Mouse (Mus musculus): ENCODE data around the gene Wasf3. TPM values are rescaled to one million over a fixed set of nuclear protein-coding genes. Genes with fewer than 3 reads are reported as not detected.
"Not testable (repeated sequence)": the region's sequence is repeated elsewhere in the genome, so short reads cannot be mapped to it uniquely, and the experiment has no call there.

The Wasf3 gene
- polyA plus RNA-seq, 1 experiment = 33.1 TPM

DNA sequence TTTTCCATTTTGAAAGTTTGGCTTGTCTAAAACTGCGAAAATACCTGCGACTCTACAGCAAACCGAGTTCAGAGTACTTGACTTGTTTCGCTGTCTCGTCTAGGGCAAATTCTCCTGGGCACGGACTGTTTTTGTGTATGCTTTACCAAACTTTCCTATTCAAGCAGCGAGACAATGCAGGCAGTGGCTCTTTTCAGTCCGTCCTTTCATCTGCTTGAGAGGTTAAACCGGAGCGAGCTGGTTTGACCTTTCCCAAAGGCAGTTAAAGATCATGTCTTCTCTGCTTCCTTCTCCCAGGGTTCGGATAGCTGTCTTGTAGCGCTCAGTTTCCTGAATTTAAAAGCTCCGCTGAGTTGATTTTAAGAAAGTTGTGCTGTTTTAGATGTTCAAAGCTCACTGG is 1.2 kb downstream of the Wasf3 start:
- Histone ChIP-seq H3K9ac (ENCODE audit: low read depth, poor library complexity, severe bottlenecking) (peak overlapping the region; percentile 75), H3K4me1 (ENCODE audit: control insufficient read depth, insufficient read depth, low read length) (no peaks in the 10 kb centered on the region), H3K4me3 (ENCODE audit: low read depth, low read length) (peak overlapping the region; percentile 67), H3K27ac (ENCODE audit: insufficient read depth, low read length) (peak overlapping the region; percentile 69), H3K27me3 (ENCODE audit: control insufficient read depth, insufficient read depth, low read length, poor library complexity, severe bottlenecking) (no peaks in the 10 kb centered on the region), H3K9me3 (replicated peaks; ENCODE audit: control insufficient read depth, insufficient read depth, low read length, poor library complexity, severe bottlenecking) (peaks cover 5% of the 10 kb centered on the region), H3K36me3 (ENCODE audit: control insufficient read depth, insufficient read depth, low read length, poor library complexity, severe bottlenecking) (no peaks in the 10 kb centered on the region)
- TF ChIP-seq POLR2A (IDR thresholded peaks at IDR 0.05; ENCODE audit: insufficient read depth, low read length) (no peak), EP300 (IDR thresholded peaks at IDR 0.05; ENCODE audit: insufficient read depth, low read depth, low read length) (0 out of 2 replicates have a peak, but pooled peaks have one; percentile 27), CTCF (IDR thresholded peaks at IDR 0.05; ENCODE audit: low read depth, low read length) (no peak)

DNA sequence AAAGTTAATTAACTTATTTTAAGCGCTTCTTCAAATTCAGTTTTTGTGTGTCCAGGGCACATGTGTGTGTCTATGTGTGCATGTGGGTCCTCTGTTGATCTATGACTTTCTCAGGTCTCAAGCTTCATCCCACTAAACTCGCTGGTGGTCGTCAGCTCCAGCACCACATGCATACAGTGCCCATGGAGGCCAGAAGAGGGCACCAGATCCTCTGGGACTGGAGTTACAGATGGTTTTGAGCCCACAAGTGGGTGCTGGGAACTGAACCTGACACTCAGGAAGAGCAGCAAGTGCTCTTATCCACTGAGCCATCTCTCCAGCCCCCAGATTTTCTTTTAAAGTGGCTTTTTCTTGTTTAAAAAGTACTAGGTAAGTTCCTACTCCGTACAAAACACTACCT is 2.1 kb downstream of the Wasf3 start:
- TF ChIP-seq CTCF (IDR thresholded peaks at IDR 0.05; ENCODE audit: low read depth, low read length) (peak; percentile 43), EP300 (IDR thresholded peaks at IDR 0.05; ENCODE audit: insufficient read depth, low read depth, low read length) (no peak)
- H3K27me3 ChIP-seq (ENCODE audit: control insufficient read depth, insufficient read depth, low read length, poor library complexity, severe bottlenecking) = no peaks in the 10 kb centered on the region
- no peak overlapping the region for H3K4me3 ChIP-seq (ENCODE audit: low read depth, low read length)

DNA sequence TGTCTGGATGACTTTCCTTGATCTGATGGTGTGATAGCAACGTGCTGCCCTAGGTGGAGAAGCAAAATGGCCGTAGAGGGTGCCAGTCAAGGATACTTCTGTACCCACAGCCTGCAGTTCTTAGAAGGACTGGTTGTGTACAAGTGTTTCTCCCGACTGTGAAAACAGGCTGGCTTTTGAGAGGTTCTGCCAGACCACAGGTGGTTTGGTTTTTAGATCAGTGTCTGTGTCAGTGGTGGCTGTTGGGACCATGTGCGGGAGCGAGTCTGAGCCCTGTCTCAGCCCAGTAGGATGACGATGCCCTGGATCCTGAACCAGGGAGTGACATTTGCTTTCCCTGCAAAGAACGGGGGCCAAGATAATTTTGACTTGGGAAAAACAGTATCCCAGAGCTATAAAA is 9.8 kb downstream of the Wasf3 start:
- TF ChIP-seq CTCF (IDR thresholded peaks at IDR 0.05; ENCODE audit: low read depth, low read length) (no peak), EP300 (IDR thresholded peaks at IDR 0.05; ENCODE audit: insufficient read depth, low read depth, low read length) (no peak), POLR2A (IDR thresholded peaks at IDR 0.05; ENCODE audit: insufficient read depth, low read length) (no peak)

More for the DNA sequence above, 2.1 kb downstream of the Wasf3 start:
- no peaks in the 10 kb centered on the region for H3K4me1 ChIP-seq (ENCODE audit: control insufficient read depth, insufficient read depth, low read length)
- peaks cover 5% of the 10 kb centered on the region for H3K9me3 ChIP-seq (replicated peaks; ENCODE audit: control insufficient read depth, insufficient read depth, low read length, poor library complexity, severe bottlenecking)
- H3K27ac ChIP-seq (ENCODE audit: insufficient read depth, low read length) = no peak overlapping the region
- no peak overlapping the region for H3K9ac ChIP-seq (ENCODE audit: low read depth, poor library complexity, severe bottlenecking)
- no peaks in the 10 kb centered on the region for H3K36me3 ChIP-seq (ENCODE audit: control insufficient read depth, insufficient read depth, low read length, poor library complexity, severe bottlenecking)

DNA sequence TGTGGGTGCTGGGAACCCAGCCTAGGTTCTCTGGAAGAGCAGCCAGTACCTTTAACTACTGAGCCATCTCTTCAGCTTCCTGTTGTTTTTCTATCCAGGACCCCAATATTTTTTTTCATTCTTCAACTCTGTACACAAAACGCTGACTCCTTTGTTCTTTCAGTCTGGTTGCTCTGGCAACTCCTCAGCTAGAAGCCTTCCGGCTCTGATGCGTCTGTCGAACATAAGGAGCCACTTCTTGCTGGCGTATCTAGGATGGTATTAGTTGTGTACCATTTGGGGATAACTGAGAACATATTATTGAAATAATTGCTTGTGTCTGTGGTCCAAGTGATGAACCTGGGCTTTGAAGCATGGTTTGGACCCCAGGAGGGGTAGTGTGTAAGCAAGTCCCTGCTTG is 12.5 kb downstream of the Wasf3 start:
- Histone ChIP-seq H3K4me3 (ENCODE audit: low read depth, low read length) (no peak overlapping the region), H3K9ac (ENCODE audit: low read depth, poor library complexity, severe bottlenecking) (no peak overlapping the region), H3K27me3 (ENCODE audit: control insufficient read depth, insufficient read depth, low read length, poor library complexity, severe bottlenecking) (no peaks in the 10 kb centered on the region), H3K36me3 (ENCODE audit: control insufficient read depth, insufficient read depth, low read length, poor library complexity, severe bottlenecking) (no peaks in the 10 kb centered on the region), H3K27ac (ENCODE audit: insufficient read depth, low read length) (no peak overlapping the region), H3K9me3 (replicated peaks; ENCODE audit: control insufficient read depth, insufficient read depth, low read length, poor library complexity, severe bottlenecking) (no peaks in the 10 kb centered on the region), H3K4me1 (ENCODE audit: control insufficient read depth, insufficient read depth, low read length) (no peaks in the 10 kb centered on the region)
- TF ChIP-seq EP300 (IDR thresholded peaks at IDR 0.05; ENCODE audit: insufficient read depth, low read depth, low read length) = no peak
- TF ChIP-seq CTCF (IDR thresholded peaks at IDR 0.05; ENCODE audit: low read depth, low read length) = no peak
- no peak for TF ChIP-seq POLR2A (IDR thresholded peaks at IDR 0.05; ENCODE audit: insufficient read depth, low read length)

More for the DNA sequence above, 9.8 kb downstream of the Wasf3 start:
- no peak overlapping the region for H3K27ac ChIP-seq (ENCODE audit: insufficient read depth, low read length)
- no peaks in the 10 kb centered on the region for H3K9me3 ChIP-seq (replicated peaks; ENCODE audit: control insufficient read depth, insufficient read depth, low read length, poor library complexity, severe bottlenecking)
- no peak overlapping the region for H3K4me3 ChIP-seq (ENCODE audit: low read depth, low read length)
- H3K4me1 ChIP-seq (ENCODE audit: control insufficient read depth, insufficient read depth, low read length) = no peaks in the 10 kb centered on the region
- H3K36me3 ChIP-seq (ENCODE audit: control insufficient read depth, insufficient read depth, low read length, poor library complexity, severe bottlenecking) = no peaks in the 10 kb centered on the region
- no peaks in the 10 kb centered on the region for H3K27me3 ChIP-seq (ENCODE audit: control insufficient read depth, insufficient read depth, low read length, poor library complexity, severe bottlenecking)
- H3K9ac ChIP-seq (ENCODE audit: low read depth, poor library complexity, severe bottlenecking) = no peak overlapping the region

DNA sequence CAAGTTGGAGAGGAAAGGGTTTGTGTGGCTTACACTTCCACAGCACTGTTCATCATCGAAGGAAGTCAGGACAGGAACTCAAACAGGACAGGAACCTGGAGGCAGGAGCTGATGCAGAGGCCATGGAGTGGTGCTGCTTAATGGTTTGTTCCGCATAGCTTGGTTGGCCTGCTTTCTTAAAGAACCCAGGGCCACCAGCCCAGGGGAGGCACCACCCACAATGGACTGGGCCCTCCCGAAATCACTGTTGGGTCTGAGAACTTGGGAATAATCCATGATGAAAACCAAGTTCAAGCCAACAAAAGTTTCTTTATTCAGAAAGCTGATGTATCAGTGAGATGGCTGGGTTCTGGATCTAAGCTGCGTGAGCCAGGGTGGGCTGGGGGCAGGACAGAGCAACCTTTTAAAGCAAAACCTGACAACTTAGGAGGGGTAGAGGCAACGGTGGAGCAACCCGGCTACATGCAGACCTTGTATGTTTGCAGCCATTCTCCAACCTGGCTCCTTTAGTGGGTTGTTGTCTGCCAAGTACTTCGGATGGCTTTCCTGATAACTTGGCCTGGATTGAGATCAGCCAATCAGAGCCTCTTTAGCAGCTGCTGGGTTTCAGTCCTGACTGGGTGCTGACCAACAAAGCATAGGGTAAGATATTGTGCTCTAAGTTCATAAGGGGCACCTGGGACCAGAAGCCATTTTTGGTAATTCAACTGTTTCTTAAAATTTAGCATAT is 13.8 kb downstream of the Wasf3 start:
- H3K36me3 ChIP-seq (ENCODE audit: control insufficient read depth, insufficient read depth, low read length, poor library complexity, severe bottlenecking) = no peaks in the 10 kb centered on the region
- no peak overlapping the region for H3K9ac ChIP-seq (ENCODE audit: low read depth, poor library complexity, severe bottlenecking)
- TF ChIP-seq POLR2A (IDR thresholded peaks at IDR 0.05; ENCODE audit: insufficient read depth, low read length) (no peak), EP300 (IDR thresholded peaks at IDR 0.05; ENCODE audit: insufficient read depth, low read depth, low read length) (no peak), CTCF (IDR thresholded peaks at IDR 0.05; ENCODE audit: low read depth, low read length) (no peak)
- no peaks in the 10 kb centered on the region for H3K4me1 ChIP-seq (ENCODE audit: control insufficient read depth, insufficient read depth, low read length)
- H3K4me3 ChIP-seq (ENCODE audit: low read depth, low read length) = no peak overlapping the region
- no peaks in the 10 kb centered on the region for H3K9me3 ChIP-seq (replicated peaks; ENCODE audit: control insufficient read depth, insufficient read depth, low read length, poor library complexity, severe bottlenecking)
- no peaks in the 10 kb centered on the region for H3K27me3 ChIP-seq (ENCODE audit: control insufficient read depth, insufficient read depth, low read length, poor library complexity, severe bottlenecking)
- no peak overlapping the region for H3K27ac ChIP-seq (ENCODE audit: insufficient read depth, low read length)

DNA sequence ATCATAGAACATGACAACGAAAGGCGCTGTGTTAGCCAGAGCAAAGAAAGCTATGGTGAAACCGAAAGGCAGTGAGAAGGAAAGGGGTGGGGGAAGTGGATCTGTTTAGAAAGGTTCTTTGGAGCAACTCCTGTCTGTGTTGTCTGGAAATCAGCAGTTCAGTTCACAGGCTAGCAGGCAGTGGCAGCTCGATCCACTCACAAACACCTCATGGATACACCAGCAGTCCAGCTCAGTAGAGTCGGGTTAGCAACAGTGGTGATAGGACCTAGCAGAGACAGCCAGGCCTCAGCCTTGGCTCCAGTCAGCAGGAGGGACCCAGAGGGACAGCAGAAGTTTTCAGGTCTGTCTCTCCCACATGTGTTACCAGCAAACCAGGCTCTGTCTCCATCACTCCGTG is 16.2 kb downstream of the Wasf3 start:
- not testable (repeated sequence) for H3K4me3 ChIP-seq (ENCODE audit: low read depth, low read length); H3K27ac ChIP-seq (ENCODE audit: insufficient read depth, low read length); H3K36me3 ChIP-seq (ENCODE audit: control insufficient read depth, insufficient read depth, low read length, poor library complexity, severe bottlenecking); H3K27me3 ChIP-seq (ENCODE audit: control insufficient read depth, insufficient read depth, low read length, poor library complexity, severe bottlenecking); H3K9ac ChIP-seq (ENCODE audit: low read depth, poor library complexity, severe bottlenecking); H3K4me1 ChIP-seq (ENCODE audit: control insufficient read depth, insufficient read depth, low read length); H3K9me3 ChIP-seq (replicated peaks; ENCODE audit: control insufficient read depth, insufficient read depth, low read length, poor library complexity, severe bottlenecking)
